Mouse (Mus musculus) telencephalon, adult 2 months (tissue): ENCODE measurements at regions not wholly inside any gene's neighbourhood (a gene's known extent, or its start where the extent isn't known, plus 50 kb on each side); places are given as distances from the start of the nearest gene placed in this dataset.
A peak's percentile ranks its signal among the peaks of the same experiment; 100 is the strongest.

Experiments used
- DNase-seq: peaks from one replicate; pipeline ENCODE4 v3.0.0-alpha.2; 2011; ENCODE audit warnings: low read depth, low spot score

DNA sequence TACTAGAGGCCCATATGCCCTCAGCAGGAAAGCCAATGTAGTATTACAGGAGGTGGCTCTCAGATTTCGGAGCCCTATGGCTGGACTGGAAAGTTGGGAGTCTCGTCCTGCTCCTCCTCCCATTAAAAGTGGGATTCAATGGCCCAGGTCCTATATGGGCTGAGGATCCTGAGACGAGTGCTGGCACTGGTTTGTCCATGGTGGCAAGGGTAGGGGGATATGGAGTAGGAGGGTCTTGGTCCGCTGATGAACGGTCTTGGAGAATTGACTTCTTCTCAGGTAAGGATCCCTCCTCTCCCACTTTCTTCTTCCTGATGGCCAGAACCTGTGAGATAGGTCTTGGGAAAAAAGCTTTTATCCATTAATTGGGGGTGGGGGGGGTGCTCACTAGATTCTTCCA is 522.2 kb upstream of the Slc5a7 start:
- DNase-seq: no peak

DNA sequence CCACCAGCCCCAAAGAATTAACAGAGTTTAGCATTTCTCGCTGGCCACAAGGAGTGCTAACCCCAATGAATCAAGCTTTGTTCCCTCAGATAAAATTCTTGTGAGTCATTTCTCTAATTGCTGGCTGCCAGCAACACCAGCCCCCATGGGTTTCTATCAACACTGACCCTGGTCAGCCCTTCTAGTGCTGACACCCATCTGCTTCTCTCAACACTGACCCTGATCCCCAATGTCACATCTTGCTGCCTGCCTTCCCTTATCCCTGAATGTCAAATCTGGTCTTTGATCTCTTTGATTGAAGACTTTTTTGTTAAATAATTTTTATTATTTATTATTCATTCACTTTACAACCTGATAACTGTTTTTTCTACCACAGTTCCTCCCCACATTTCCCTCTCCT is 554.8 kb upstream of the Slc5a7 start:
- DNase-seq: no peak

DNA sequence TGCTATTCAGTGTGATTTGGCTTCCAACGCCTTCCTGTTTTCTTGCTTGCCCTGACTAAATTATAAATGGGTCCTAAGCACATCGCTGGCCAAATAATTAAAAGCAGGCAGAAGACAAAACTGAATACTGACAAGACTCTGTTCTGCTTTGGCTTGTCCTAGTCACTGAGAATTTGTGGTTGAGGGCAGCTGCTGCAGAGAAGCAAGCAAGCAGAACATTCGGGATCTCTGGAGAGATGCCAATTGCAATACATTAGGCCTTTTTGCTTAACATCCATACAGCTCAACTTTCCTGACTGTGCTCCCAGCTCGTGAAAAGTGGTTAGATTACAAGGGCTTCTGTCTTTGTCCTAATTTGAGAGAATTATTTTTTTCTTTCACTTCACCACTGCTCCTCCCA is 549.0 kb upstream of the St6gal2 start:
- peak; percentile 17 for DNase-seq

DNA sequence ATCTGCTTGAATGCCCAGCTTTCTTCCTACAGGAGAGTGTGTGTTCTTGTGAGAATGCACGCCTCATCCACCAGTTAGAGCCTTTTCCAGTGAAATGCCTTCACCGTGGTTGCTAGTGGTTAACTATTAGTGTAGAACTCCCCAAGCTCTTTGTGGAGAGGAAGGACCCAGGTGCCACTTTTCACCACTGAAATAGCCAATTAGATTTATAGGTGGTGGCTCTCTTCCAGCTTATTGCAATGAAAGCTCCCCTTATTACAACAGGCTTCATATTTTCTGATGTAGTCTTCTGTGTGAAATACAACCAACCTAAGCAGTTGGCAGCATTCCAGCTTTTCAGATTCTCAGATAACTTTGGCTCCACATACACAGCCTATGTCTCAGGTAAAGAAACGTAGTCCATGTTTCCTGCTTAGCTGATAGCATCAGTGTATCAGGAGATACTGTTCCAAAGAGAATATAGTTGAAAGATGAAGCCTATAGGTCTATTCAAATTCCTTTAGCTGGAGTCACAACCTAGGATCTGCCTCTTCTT is 515.9 kb upstream of the St6gal2 start:
- DNase-seq: no peak

DNA sequence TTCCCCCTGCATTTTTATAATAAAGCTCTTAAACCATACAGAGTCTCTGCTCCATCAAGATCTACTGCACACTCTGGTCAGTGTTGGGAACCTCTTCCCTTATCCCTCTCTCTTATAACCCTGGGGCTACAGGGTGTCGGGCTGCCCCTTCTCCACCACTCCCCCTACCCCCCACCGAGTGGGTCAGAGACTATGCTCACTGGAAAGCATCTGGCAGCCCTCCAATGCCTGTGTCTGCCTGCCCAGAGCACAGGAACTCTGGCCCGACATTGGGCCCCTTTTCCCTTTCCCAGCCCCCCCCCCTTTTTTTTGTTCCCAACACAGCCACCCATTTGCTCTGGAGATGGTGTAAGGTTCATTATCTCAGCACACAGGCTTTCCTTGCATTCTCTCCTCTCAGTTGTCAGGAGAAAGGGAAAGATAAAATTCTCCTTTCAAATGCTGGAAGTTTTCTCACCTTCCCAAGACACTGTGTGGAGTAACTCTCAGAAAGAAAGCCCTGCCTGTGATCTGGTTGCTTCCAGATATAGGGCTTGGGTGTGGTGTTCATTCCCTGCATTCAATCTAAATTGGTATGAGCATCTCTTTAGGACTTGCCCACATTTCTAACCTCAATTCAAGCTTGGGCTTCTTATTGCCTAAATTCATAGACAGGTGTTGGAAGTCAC is 501.7 kb upstream of the St6gal2 start:
- DNase-seq: no peak

DNA sequence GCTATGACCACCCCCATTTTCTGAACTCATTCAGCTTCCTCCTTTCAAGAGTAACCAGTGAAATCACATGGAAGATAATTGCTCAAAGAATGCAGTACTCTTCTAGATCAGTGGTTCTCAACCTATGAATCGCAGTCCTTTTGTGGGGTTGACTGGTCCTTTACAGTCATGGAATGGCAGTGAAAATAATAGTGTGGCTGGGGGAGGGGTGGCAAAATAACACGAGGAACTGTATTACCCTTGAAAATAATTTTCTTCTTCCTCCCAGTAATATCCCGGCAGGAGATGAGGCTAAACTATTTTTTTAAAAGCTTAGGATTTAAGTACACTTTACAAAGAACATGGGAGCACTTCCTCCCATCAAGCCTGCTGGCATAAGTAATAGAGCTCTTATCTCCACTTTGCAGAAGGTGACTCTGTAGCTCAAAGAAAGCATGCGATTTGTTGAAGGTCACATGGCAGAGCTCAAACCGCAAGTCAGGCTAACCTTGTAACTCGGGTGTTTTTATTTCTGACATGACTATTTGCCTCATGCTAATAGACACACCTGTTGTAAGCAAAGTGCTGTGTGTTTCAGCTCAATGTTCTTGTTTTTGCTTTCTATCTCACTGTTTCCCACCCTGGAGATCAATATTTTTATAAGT is 500.8 kb upstream of the St6gal2 start:
- DNase-seq: no peak
